Mouse (Mus musculus): ENCODE measurements at regions not wholly inside any gene's neighbourhood (a gene's known extent, or its start where the extent isn't known, plus 50 kb on each side); places are given as distances from the start of the nearest gene placed in this dataset.

DNA sequence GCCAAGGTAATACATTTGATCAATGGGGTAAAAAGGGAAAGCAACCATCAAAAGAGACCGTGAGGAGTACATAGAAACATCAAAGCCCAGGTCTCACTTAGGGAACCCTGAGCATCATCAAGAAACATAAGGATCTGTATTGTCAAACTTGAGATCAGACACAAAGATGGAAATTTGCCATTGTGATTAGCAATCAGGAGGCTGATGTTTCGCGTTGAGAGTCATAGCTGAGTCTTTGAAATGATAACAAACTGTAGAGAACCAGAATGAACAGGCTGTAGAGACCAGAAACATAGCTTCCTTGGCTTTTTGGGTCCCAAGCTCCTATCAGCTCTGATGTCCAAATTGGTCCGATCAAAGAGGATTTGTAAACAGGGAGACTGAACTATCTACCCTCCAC lies 505.2 kb upstream of the Nox3 start:
- DNase-seq = no peak

DNA sequence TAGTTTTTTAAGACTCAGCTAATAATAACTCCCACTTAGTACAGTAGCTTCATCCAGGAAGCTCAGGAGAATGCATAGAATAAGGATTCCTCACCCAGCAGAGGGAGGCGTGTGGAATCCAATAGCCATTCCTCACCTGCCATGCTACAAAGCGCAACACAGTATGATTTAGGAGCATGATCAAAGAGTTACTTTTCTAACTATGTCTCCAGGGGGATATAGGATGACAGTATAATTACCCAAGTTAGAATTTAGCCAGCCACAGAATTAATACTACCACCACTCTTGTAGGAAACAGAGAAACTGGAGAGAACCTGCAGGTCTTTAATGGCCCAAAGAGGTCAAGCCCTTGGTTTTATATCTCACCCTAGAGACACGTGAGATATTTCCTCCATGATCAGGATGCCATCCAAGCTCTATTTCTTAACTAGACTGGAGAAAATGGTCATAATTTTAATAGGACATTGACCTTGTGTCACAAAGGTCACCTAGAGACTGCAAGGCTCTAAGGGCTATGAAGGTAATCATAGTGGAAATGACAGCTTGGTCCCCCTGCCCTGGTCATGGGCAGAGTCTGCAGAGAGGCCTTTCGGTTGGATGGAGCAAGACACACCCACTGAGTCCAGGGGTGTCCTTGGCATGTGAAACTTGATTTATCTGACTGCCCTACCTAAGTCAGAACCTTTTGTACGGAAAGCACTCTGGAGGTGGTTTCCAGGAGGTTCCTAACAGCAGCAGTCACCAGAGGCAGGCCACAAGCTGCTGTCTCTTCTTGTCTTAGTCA lies 512.3 kb upstream of the Nox3 start:
- DNase-seq = no peak

DNA sequence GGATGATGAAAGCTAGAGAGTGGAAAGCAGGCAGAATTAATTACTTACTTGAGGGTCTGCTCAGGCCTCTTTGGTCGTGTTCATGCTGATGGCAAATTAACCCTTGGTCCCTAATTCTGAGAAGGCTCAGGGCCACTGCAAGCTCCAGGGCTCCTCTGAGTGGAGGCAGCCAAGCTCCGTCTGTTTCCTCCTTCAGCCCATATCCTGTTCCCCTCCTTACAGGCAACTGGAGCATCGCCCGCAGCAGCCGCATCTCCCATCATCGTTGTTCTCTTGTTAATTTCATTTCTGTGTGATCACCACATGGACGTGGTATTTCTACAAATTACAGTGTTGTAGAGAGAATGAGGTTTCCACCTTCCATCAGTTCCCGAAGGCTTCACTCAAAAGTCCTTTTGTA lies 513.6 kb upstream of the Nox3 start:
- no peak for DNase-seq

DNA sequence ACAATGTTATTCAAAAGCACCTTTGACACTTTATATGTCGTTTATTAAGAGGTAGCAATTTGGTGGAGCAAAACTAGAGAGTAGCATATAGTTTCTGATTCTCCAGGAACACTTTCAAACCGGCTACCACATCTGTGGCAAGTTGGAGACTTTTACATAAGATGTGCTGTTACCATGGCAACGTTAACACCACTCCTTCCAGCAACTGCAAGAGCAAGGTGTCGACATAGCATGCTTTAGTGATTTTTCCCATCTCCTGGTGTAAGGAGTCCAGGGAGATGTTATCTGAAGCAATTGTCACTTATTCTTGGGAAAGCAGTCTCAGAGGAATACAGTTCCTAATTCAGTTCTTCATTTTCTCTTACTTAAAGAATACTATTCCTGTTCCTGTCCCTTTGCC lies 516.5 kb upstream of the Nox3 start:
- no peak for DNase-seq

DNA sequence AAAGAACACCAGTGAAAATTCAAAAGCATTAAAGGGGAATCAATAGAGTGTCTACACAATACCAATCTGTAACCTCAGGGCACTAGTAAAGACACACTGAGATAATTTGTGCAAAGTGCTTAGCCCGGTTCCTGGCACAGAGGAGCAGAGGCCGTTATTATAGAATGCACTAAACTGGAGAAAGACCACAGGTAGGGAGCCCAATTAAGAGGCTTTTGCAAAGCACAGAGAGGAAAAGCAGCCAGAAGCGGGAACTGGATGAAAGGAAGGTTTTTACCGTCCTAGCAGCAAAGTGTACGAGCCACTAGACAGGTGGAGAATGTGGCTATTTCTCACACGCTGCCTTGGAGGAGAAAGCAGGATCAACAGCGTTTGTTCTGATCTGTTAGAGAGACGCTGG lies 518.9 kb upstream of the Nox3 start:
- DNase-seq = no peak

DNA sequence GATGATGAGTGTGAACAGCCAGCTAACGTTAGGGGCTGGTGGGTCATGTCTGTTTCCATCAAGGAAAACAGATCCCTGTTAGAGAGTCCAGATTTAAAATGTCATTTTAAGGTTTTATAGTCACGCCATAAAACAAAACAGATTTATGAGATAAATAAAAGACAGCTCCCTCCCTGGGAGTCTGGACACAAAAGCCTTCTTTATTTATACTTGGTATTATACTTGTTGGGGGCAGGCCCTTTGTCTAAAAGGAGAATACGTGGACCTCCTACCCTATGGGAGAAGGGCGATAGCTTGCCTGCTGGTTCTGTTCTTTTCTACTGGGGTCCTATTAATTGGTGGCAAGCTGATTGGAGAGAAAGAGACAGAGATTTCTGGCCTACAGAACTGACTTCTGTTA lies 520.1 kb upstream of the Nox3 start:
- DNase-seq = no peak

DNA sequence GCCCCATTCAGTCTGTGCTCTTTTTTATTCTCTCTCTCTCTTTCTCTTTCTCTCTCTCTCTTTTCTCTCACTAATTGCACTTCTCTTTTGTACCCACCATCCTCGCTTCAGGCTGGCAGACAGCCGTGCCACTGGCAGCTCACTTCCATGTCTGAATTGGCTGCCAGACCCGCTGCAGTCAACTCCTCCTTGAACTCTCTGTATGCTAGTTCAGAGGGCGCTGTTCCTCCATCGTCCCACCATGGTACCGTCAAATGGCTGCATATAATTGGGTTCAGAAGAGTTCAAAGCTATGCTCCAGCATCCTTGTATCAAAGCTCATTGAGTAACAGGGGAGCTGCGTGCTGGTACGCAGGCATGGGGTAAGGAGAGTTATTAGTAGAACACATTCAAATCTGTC lies 520.7 kb upstream of the Nox3 start:
- no peak for DNase-seq

DNA sequence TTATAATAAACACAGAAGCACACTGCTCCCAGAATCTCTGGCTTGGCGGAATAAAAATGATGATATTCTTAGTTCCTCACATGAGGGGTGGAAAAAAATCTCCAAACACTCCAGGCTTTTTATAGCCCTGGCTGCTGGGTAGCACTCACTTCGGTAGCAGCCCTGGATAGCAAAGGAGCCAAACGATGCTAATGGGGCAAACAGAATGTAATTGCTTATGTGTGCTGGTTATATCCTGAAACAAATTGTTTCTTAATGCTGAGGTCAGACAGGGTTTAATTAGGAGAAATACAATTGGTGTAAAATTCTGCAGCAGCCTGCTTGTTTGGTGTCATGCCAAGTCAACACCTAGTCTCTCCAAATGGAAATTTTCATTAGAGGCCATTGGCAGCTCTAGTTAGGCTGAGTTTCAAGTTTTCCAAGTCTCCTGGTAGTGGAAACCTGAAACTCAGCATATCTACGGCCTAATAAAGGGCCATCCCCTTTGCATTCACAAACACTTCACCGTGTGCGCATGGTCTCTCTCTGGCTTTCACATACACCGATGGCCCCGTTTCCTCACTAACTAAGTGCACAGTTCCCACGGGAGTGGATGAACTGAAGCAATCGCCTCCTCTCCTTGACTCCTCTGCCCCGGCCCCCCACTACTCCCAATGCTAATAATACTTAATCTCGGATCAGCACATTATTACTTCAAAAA lies 524.8 kb upstream of the Nox3 start:
- no peak for DNase-seq

DNA sequence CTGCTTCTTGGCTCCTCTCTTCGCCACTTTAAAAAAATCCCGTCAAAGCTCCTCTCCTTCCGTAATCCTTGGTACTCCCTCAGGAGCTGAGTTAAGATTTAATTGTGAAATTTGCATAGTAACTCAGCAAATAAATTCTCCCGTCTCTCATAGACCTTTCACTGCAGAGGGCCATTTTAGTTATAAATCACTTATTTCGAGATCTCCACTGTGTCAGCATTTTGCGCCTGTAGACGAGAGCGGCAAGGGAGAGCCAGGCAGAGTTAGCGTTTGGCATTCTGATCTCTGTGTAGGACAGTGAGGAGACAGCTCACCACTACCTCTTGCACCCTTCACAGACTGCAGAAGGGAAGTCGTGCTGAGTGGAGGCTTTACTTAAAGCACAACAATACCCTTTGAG lies 531.8 kb upstream of the Nox3 start:
- no peak for DNase-seq

DNA sequence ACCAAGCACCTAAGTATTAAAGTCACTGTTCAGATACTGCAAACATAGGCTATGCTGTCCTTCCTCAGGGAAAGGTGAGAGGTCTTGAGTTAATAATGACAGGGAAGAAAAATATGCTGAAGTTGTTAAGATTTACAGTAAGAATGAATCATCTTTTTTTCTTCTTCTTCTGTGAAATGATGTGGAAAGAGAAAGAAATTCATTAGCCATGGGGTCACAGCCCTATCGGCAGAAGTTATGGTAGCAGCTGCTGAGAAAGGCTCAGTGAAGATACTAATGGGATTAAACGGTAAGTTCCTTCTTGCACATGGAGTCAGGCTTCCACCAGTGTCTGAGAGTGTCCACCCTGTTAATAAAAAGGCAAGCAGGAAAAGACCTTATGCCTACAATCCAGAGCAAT lies 533.9 kb upstream of the Nox3 start:
- DNase-seq = no peak

DNA sequence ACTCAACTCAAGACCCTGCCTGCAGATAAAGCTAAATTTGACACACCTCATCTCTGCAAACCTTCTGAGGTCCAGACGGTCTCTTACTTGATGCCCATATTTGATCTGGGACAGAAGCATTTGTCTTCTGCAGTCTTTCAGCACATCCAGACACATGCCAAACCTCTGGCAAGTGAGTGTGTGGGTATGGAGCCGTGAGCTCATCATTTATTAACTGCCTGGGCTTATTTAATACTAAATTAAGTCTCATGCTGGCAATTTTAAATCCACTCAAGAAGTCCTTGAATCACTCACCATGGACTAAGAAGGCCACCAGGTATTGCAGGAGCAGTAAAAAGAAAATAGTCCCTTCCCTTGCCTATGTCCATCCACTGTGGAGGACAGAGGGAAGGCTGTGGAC lies 554.4 kb upstream of the Nox3 start:
- DNase-seq = no peak

DNA sequence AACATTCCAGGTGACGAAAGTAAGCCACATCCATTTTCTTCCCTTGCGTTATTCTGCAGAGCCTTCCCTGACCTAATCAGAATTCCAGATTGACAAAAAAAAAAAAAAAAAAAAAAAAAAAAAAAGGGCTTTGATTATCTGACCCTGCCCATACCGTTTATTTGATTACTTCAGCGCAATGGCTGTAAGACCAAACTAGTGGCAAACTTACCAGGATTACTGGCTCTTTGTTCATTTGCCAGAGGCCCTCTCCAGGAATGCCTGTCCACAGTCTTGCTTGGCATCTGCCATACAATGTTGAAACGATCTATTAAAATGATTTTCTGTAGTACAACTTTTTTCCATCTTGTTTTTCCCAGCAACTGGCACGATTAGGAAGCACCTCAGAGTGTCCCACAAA lies 569.4 kb upstream of the Nox3 start:
- no peak for DNase-seq

DNA sequence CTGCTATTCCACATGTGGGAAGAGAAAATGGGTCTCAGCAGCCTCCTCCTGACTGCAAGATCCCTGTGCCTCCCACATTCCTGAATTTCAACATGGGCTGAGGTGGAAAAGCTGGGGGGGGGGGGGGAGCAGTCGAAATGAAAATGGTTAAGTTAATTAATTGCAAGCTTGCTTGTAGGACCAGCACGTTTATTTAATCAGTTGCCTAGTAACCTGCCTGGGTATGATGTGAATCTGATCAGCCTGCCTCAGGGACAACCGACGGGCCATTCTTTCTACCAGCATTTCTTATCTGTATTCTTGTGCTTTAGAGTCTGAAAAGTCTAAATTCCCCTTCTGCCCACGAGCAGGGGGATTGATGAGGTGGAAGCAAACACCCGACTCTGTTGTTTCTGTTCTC lies 569.9 kb upstream of the Nox3 start:
- no peak for DNase-seq

DNA sequence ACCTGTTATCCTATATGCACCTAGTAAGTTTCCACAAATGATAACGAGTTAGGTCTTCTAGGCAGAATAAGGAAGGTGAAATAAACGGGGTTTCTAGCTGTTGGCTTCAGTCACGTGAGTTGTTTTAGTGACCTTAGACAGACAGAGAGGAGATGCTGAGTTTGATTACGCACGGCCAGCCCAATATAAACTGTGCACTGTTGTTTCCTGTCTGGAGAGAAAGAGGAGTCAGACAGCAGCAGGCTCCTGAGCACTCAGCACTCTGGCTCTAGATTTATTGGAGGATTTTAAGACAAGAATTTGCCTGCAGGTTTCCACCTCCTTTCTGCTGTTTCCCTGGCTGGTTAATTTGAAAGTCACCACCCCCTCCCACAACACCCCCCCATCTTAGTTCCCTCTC lies 570.4 kb upstream of the Nox3 start:
- DNase-seq = no peak

DNA sequence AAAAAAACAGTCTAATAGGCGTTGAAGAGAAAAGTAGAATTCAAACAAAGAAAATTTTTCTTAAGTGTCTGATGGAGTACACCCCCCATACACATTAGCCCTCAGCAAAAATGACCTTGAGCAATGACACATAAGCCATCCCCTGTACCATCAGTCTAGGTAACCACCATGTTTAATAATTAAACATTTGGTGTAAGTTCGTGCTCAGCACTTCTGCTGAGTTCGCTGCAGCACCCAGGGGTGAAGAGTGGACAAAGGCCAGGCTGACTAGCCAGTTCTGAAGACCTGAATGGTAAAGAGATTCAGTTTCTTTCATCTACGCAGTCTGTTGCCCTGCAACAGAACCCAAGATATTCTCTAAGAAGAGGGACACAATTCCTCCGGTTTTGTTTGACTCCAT lies 572.3 kb upstream of the Nox3 start:
- no peak for DNase-seq

DNA sequence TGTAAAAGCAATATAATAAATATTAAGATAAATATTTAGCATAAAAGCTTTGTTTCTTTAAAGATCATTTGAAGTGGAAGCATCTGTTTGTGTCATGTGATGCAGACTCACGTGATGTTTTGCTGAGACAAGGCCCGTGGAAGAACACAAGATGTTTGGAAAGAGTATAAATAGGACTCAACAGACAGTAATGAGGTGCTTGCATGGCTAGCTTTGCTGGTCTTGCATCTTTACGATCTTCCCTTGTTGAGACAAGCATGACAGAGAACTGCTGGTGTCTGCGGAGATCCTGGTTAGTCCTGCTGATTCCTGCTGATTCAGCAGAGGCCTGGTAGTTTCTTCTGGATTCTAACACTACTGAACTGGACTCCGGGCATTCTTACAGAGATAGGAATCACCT lies 576.4 kb upstream of the Nox3 start:
- no peak for DNase-seq

DNA sequence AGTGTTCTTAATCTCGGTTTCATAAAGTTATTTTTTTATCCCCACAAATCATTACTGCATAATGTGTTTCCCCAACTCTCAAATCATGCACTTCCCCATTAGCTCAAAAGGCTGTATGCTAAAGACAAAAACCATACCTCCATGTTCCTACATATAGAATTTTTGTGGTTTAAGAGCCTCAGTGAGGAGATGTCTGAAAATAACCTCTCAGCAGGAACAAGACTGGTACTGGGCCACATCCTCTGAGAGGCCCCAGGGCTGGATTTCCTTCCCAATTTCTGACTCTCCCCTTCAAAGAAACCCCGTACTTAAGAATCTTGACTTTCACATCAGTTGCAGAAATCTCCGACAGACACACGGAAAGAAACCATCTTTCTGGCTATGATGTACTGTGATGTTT lies 580.7 kb upstream of the Nox3 start:
- no peak for DNase-seq

DNA sequence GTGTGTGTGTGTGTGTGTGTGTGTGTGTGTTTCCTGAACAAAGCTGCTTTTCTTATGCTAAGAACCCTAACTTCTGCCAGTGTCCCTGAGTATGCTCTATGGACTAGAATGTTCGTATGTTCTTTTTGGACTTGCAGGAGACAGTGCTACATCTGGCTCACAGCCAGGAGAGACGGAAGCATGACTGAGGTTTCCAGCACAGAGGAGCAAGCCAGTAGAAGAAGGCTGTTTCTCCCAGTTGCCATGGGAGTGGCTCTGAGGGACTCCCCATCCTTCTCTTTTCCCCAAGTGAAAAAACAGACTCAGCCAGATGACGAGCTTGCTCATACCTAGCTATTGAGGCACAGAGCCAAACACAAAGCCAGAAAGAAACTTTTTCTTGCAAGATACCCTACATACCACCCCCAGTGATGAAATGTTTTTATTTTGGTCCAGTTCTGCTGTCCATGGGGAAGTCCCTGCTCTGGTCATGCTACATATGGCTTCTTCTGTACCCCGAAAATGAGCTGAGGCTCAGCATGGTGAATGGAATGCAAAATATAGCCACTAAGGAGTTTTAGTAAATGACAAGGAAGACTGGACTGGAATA lies 582.3 kb upstream of the Nox3 start:
- peak; percentile 32 for DNase-seq

DNA sequence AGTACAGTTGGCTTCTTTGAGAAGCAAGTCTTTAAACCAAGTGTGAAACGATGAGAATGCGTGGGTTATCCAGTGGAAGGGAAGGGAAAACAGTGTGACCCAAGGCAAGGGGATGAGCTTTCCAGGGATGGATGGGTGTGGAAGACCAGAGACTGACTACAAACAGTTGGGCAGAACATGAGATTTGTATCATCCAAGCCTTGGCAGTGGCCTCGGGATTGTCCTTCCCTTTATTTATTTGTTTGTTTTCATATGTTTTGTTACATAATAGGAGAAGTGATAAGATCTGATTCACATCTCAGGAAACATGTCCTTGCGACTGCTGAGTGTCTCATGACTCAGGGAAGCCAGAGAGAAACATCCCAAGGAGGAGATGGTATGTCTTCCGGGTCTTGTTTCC lies 585.4 kb upstream of the Nox3 start:
- DNase-seq = no peak

DNA sequence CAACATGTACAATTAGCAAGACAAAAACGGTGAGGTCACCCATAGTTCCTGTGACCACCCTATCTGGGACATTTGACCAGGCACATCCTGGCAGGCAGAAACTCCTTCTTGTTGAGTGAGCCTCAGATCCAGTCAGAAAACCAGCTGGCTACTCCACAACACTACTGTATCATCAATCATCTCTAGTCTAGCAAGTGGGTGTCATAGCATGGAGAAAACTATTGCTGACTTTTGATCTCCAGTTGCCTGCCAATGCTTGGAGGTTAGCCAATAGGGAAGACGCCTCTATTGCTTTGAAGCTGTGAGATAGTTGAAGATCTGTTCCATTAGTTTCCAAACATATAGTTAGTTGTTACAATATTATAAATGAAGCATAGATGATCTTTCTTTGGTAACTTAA lies 595.4 kb upstream of the Nox3 start:
- DNase-seq = no peak

DNA sequence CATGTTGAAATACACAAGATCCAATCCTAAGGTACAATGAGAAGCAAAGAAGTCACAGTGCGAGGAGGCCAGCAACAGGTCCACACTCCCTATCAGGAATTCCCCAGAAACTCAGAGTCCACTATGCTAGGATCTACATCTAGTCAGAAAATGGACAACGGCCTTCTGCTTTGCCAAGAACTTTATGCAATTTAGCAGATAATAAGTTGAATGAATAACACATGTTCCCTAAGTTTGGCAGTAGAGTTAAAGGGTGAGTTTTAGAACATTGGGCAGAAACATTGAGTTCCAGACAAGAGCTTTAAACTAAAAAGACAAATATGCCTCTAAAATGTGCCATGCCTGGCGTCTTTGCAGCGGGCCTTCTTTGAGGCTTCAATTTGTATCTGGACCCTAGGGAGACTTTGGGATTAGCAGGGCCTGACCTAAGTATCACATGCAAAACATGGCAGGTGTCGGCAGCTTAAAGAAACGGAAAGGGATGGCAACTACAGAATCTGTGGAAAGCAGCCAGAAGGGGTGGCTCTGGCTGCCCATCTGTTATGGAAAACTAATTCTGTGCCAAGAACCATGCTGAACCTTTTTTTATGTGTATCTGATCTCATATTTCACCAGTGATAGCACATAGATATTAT lies 600.6 kb upstream of the Nox3 start:
- no peak for DNase-seq

DNA sequence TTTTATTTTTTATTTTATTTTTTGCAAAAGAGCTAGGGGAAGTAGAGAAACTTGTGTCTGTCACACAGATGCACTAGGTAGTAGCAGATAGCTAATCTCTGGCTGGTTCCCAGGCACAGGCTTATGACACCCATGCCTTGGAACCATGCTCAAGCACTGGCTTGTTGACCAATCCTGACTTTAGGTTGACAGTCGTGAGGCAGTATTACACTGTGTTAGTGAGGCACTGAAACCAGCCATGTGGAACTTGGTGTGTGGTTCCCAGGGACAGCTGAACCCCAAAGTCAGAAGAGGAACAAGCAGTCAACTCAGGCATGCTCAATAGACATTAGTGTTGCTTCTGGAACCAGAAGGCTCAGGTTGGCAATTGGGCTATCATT lies 601.1 kb upstream of the Nox3 start:
- no peak for DNase-seq

DNA sequence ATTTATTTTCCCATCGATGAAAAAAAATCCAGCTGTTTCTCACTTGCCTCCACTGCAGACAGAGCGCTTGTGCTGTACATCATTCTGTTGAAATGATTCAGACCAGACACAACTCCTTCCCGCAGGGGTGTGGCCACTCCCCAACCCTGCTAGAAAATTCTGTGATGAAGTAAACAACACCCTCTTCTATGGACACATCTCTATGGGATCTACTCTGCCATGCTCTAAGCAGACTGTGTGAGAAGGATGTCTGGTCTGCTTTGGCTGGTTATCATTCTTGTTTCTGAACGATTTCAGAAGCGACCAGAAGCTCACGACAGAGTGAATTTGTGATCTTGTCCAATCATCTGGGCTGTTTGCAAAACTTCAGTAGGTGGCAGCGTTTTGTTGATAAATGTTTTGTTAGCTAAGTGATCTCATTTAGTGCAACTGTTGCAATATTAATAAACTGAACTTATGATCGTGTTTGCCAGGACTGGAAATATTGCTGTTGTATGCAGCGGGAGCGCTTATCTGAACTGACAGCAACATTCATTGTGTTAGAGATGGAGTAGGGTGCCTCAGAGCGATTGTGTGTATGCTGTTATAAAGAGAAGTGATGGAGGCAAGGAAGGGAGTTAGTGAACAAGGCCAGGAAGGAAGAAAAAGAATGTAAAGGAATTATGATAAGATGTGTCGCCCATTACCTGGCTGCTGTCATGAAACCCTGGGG lies 605.2 kb upstream of the Nox3 start:
- DNase-seq = no peak

Data from right cerebral cortex, postnatal 14 days (tissue).